Mouse (Mus musculus) embryonic stem cell, embryonic (primary cell): ENCODE data around the gene Rin2.

Experiments
- CTCF ChIA-PET, 4 experiments: fragments of 300-600 bp in 2 of 4; fragments of 350-600 bp in 2 of 4; sonication (Branson Sonifier 250); formaldehyde crosslinking; loops; one replicate each; lab custom pipeline; 2022; ENCODE audit warnings: inconsistent platforms in 2 of 4; lab: Charles Lee
- POLR2A ChIA-PET, 4 experiments: fragments of 300-600 bp in 2 of 4; fragments of 350-600 bp in 2 of 4; sonication (Branson Sonifier 250); formaldehyde crosslinking; loops; one replicate each; lab custom pipeline; 2022; ENCODE audit warnings: antibody characterized with exemption in 4 of 4, inconsistent platforms in 1 of 4; lab: Charles Lee

The Rin2 gene

GRCm38 (mm10) chr2:145829231-145829630, 154.2 kb downstream of the Rin2 start:
- ChIA-PET POLR2A (no interaction called here), CTCF (no interaction called here)

GRCm38 (mm10) chr2:145830417-145830816, 155.4 kb downstream of the Rin2 start:
- ChIA-PET POLR2A (no interaction called here), CTCF (no interaction called here)

GRCm38 (mm10) chr2:145831949-145832835, 157.2 kb downstream of the Rin2 start:
- ChIA-PET POLR2A (interaction anchor here in 2 of 4 experiments (0.6 to 1.6 kb wide), 4 partner anchors 10 to 720 kb away, joined by 3 to 4 read pairs (median 4); no protein-coding TSS in a partner anchor), CTCF (interaction anchor here in 2 of 4 experiments (0.5 to 0.9 kb wide), 2 partner anchors 51 to 1086 kb away, joined by 3 read pairs; no protein-coding TSS in a partner anchor)

GRCm38 (mm10) chr2:145832836-145833221, 157.8 kb downstream of the Rin2 start:
- ChIA-PET CTCF (interaction anchor here in 1 of 4 experiments (0.9 kb wide), 1 partner anchor 51 kb away, joined by 3 read pairs; no protein-coding TSS in a partner anchor), POLR2A (interaction anchor here in 2 of 4 experiments (0.7 to 1.6 kb wide), 3 partner anchors 11 to 43 kb away, joined by 3 to 4 read pairs (median 4); no protein-coding TSS in a partner anchor)

GRCm38 (mm10) chr2:145833341-145833740, 158.3 kb downstream of the Rin2 start:
- POLR2A ChIA-PET: interaction anchor here in 2 of 4 experiments (0.5 to 0.7 kb wide), 2 partner anchors 25 to 70 kb away, joined by 3 to 10 read pairs; no protein-coding TSS in a partner anchor
- CTCF ChIA-PET: interaction anchor here in 1 of 4 experiments (0.9 kb wide), 1 partner anchor 50 kb away, joined by 3 read pairs; no protein-coding TSS in a partner anchor

- ChIA-PET CTCF (no interaction called here), POLR2A (interaction anchor here in 1 of 4 experiments (0.6 kb wide), 1 partner anchor 27 kb away, joined by 3 read pairs; no protein-coding TSS in a partner anchor)
Measured at GRCm38 (mm10) chr2:145835920-145836319, 160.9 kb downstream of the Rin2 start.

- POLR2A ChIA-PET: no interaction called here
- CTCF ChIA-PET: no interaction called here
Measured at GRCm38 (mm10) chr2:145838675-145839074, 163.7 kb downstream of the Rin2 start.

- CTCF ChIA-PET: no interaction called here
- POLR2A ChIA-PET: no interaction called here
Measured at GRCm38 (mm10) chr2:145839565-145840315, 164.7 kb downstream of the Rin2 start.

GRCm38 (mm10) chr2:145840320-145840719, 165.3 kb downstream of the Rin2 start:
- ChIA-PET CTCF (no interaction called here), POLR2A (no interaction called here)

- CTCF ChIA-PET: no interaction called here
- POLR2A ChIA-PET: interaction anchor here in 2 of 4 experiments (0.5 to 1.0 kb wide), 2 partner anchors 165 to 490 kb away, joined by 4 to 6 read pairs; no protein-coding TSS in a partner anchor
Measured at GRCm38 (mm10) chr2:145840910-145841870, 166.2 kb downstream of the Rin2 start.

GRCm38 (mm10) chr2:145843322-145843721, 168.3 kb downstream of the Rin2 start:
- CTCF ChIA-PET: no interaction called here
- POLR2A ChIA-PET: no interaction called here

GRCm38 (mm10) chr2:145846595-145846994, 171.6 kb downstream of the Rin2 start:
- POLR2A ChIA-PET: no interaction called here
- CTCF ChIA-PET: no interaction called here

- POLR2A ChIA-PET: interaction anchor here in 1 of 4 experiments (1.6 kb wide), 1 partner anchor 10 kb away, joined by 4 read pairs; no protein-coding TSS in a partner anchor
- CTCF ChIA-PET: no interaction called here
Measured at GRCm38 (mm10) chr2:145849170-145849905, 174.3 kb downstream of the Rin2 start.

GRCm38 (mm10) chr2:145850779-145851178, 175.8 kb downstream of the Rin2 start:
- POLR2A ChIA-PET: interaction anchor here in 1 of 4 experiments (1.7 kb wide), 1 partner anchor 10 kb away, joined by 4 read pairs; no protein-coding TSS in a partner anchor
- CTCF ChIA-PET: no interaction called here

- ChIA-PET CTCF (no interaction called here), POLR2A (interaction anchor here in 1 of 4 experiments (1.3 kb wide), 1 partner anchor 20 kb away, joined by 4 read pairs; no protein-coding TSS in a partner anchor)
Measured at GRCm38 (mm10) chr2:145855831-145856230, 180.8 kb downstream of the Rin2 start.

- POLR2A ChIA-PET: interaction anchor here in 1 of 4 experiments (0.7 to 1.5 kb wide), 2 partner anchors 25 to 45 kb away, joined by 3 read pairs; no protein-coding TSS in a partner anchor
- CTCF ChIA-PET: no interaction called here
Measured at GRCm38 (mm10) chr2:145857864-145858263, 182.8 kb downstream of the Rin2 start.

GRCm38 (mm10) chr2:145859442-145859931, 184.5 kb downstream of the Rin2 start:
- CTCF ChIA-PET: interaction anchor here (0.5 to 1.6 kb wide), 10 partner anchors 25 to 1042 kb away, joined by 3 to 8 read pairs (median 3); no protein-coding TSS in a partner anchor
- POLR2A ChIA-PET: interaction anchor here (0.6 to 1.7 kb wide), 13 partner anchors 11 to 665 kb away, joined by 3 to 8 read pairs (median 3); partner anchors contain the start of genes Cfap61 (in 1 of the 4), Crnkl1 (in 1 of the 4) and Rin2 (in 1 of the 4)
